Mouse (Mus musculus): ENCODE measurements around the gene Myo9b.
"Not testable (repeated sequence)": the region's sequence is repeated elsewhere in the genome, so short reads cannot be mapped to it uniquely, and the experiment has no call there.

Myo9b gene

GRCm38 (mm10) chr8:71272286-71273150, at the start of gene Myo9b, which contains the start of gene Haus8:
TSS of gene Myo9b (plus strand) at chr8:71272714.
TSS of gene Haus8 (minus strand) at chr8:71272934.
- peak; percentile 100 for DNase-seq (ENCODE audit: low read depth)

GRCm38 (mm10) chr8:71224560-71224959, 48.0 kb upstream of the Myo9b start:
- DNase-seq (ENCODE audit: low read depth) = peak; percentile 57

- DNase-seq (ENCODE audit: low read depth) = no peak
Observed at GRCm38 (mm10) chr8:71242757-71243156, 29.8 kb upstream of the Myo9b start.

GRCm38 (mm10) chr8:71248203-71248602, 24.3 kb upstream of the Myo9b start:
- no peak for DNase-seq (ENCODE audit: low read depth)

- DNase-seq (ENCODE audit: low read depth) = no peak
Observed at GRCm38 (mm10) chr8:71256545-71257232, 15.8 kb upstream of the Myo9b start.

GRCm38 (mm10) chr8:71261234-71261633, 11.3 kb upstream of the Myo9b start:
- peak; percentile 55 for DNase-seq (ENCODE audit: low read depth)

GRCm38 (mm10) chr8:71267690-71268089, 4.8 kb upstream of the Myo9b start:
- no peak for DNase-seq (ENCODE audit: low read depth)

GRCm38 (mm10) chr8:71268286-71268685, 4.2 kb upstream of the Myo9b start:
- not testable (repeated sequence) for DNase-seq (ENCODE audit: low read depth)

GRCm38 (mm10) chr8:71271630-71272029, 884 bp upstream of the Myo9b start:
- peak; percentile 43 for DNase-seq (ENCODE audit: low read depth)

- peak; percentile 82 for DNase-seq (ENCODE audit: low read depth)
Observed at GRCm38 (mm10) chr8:71273151-71273510, 617 bp downstream of the Myo9b start.

GRCm38 (mm10) chr8:71274478-71274877, 2.0 kb downstream of the Myo9b start:
- DNase-seq (ENCODE audit: low read depth) = peak; percentile 77

- peak; percentile 15 for DNase-seq (ENCODE audit: low read depth)
Observed at GRCm38 (mm10) chr8:71276166-71276565, 3.7 kb downstream of the Myo9b start.

GRCm38 (mm10) chr8:71279409-71279808, 6.9 kb downstream of the Myo9b start:
- DNase-seq (ENCODE audit: low read depth) = peak; percentile 29

GRCm38 (mm10) chr8:71281731-71282130, 9.2 kb downstream of the Myo9b start:
- not testable (repeated sequence) for DNase-seq (ENCODE audit: low read depth)

GRCm38 (mm10) chr8:71282621-71283020, 10.1 kb downstream of the Myo9b start:
- no peak for DNase-seq (ENCODE audit: low read depth)

- DNase-seq (ENCODE audit: low read depth) = peak; percentile 81
Observed at GRCm38 (mm10) chr8:71286223-71286622, 13.7 kb downstream of the Myo9b start.

GRCm38 (mm10) chr8:71288441-71288949, 16.0 kb downstream of the Myo9b start:
- peak; percentile 33 for DNase-seq (ENCODE audit: low read depth)

- peak; percentile 44 for DNase-seq (ENCODE audit: low read depth)
Observed at GRCm38 (mm10) chr8:71289098-71289497, 16.6 kb downstream of the Myo9b start.

- no peak for DNase-seq (ENCODE audit: low read depth)
Observed at GRCm38 (mm10) chr8:71290211-71290610, 17.7 kb downstream of the Myo9b start.

- DNase-seq (ENCODE audit: low read depth) = no peak
Observed at GRCm38 (mm10) chr8:71290911-71291310, 18.4 kb downstream of the Myo9b start.

- no peak for DNase-seq (ENCODE audit: low read depth)
Observed at GRCm38 (mm10) chr8:71291351-71291750, 18.8 kb downstream of the Myo9b start.

- not testable (repeated sequence) for DNase-seq (ENCODE audit: low read depth)
Observed at GRCm38 (mm10) chr8:71293930-71294329, 21.4 kb downstream of the Myo9b start.

- peak; percentile 88 for DNase-seq (ENCODE audit: low read depth)
Observed at GRCm38 (mm10) chr8:71296188-71296621, 23.7 kb downstream of the Myo9b start.
